Mouse (Mus musculus) CD4-positive naive resting alpha-beta T cell, adult 76 days (primary cell): ENCODE results near the gene Uap1l1. TPM values are rescaled to one million over a fixed set of nuclear protein-coding genes. Genes with fewer than 3 reads are reported as not detected.

Source experiments
- total RNA-seq: library from RNA; stranded (reverse); gene quantifications from one replicate; pipeline ENCODE4 v1.2.4, GENCODE M21; 2023

Gene Uap1l1
- total RNA-seq: 5.7 TPM

DNA sequence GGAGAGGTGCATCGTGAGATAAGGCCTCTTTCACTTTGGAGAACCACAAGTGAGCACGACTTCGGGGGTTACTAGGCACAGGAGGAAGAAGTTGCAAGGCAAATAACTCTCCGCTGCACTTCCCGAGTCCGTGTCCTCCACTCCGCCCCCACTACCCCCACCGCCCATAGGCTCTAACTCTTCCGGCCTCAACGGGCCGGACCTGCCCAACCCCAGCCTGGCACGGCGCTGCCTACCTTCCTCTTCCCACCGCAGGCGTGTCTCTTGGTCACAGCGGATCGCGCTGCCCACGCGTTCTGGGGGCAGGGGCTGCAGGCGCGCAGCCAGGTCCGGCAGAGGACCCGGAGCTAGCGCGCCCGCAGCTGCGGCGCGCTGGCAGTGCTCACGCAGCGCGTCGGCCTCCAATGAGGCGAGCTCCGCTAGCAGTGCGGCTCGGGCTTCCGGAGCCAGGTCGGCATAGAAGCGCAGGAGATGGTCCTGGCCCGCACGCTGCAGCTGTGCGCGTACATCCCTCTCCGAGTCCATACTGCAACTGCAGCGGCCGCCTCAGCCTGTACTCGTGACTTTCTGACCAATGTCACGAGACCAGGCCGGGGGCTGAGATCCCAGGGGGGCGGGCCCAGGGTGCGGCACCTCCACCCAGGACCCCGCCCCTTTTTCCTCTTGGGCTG lies at the start of gene Uap1l1:
Uap1l1 (minus strand) TSS at position 592 of the 671 bp plus-strand sequence.

DNA sequence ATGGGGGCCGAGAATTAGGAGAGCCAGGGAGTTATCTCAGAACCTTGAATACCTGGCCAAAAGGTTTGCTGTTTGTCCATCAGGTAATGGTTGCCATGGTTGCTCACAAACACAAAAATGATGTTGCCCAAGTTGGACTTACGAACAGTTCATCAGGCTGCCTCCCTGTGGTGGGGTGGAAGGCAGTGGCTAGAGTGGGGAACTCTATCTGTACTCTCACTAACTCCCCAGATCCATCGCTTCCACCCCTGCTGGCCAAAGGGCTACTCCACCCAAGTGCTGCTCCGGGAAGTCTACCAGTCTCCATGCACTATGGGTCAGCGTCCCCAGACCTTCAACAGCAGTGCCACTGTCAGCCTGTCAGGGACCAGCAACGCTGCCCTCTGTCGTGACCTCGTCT lies 33.6 kb upstream of the Uap1l1 start, which contains the start of gene Npdc1:
Npdc1 (plus strand) TSS at position 301 of the 400 bp plus-strand sequence.

DNA sequence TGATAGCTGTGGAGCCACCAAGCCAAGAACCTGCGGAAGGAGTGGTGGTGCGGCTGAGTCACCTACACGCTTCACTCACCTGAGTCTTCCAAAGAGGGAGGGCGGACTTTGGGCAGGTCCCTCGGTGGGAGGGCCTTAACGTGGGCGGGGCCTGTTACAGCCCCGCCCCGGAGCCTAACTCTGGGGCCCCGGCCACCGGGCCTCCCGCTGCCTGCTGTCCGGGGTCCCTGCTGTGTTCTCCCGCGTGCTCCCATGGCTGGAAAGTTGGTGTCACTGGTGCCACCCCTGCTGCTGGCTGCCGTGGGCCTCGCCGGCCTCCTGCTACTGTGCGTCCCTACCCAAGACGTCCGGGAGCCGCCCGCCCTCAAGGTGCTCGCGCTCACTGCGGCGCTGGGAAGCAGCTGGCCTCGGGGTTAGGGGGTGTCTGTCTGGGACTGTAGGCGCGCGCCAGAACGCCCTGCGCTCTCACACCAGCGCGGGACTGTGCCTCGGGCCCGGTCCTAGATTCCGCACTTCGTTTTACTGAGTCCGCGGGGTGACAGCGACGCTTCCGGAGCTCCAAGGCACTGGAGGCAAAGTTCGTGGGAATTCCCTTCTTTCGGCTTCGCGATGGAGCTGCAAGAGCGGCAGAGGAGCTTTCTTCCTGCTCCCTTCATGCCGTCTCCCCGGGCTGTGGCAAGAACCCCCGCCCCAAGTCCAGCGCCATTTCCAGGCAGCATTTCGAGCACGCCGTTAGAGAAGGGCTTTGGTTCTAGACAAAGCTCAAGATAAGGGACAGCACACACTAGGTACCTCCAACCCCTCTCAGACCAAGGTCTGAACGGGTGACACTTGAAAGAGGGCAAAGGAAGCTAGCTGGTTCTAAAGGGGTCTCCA lies 30.5 kb upstream of the Uap1l1 start, which contains the start of gene Entpd2:
Entpd2 (plus strand) TSS at position 154 of the 876 bp plus-strand sequence.

DNA sequence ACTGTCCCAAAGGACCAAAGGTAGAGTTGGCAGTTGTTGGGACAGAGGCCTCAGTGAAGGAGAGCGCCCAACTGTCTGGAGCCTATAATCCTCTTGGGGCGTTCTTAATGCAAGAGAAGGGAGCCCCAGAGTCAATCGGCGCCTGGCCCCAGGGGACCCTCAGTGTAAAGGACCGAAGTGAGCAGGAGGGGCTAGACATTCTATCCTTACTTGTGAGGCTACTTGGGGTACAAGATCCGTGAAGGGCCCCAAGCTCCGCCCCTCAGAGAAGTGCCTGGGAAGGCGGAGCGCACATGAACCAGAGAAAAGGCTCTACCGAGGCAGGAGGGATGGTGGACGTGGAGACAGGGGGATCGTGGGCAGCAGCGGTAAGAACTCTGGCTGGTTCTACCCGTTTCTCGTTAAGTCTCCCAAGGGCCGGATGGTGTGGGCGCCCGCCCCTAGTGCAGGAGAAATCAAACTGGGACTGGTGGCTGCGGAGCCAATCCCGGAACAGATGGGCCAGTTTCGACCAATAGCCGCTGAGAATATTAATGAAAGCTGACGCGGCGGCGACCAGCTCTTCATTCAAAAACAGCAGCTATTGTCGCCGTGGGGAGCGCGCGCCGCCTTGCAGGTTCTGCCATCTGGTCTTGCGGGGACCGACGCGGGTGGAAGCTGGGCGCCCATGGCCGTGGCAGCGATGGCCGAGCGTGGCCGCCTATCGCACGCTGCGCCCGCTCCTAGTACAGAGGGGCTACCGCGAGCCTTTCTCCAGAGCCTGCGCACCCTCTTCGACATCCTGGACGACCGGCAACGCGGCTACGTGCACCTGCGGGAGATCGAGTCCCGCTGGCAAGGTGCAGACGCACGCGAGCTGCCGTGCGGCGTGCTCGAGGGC lies 6.5 kb upstream of the Uap1l1 start, which contains the start of gene Sapcd2:
Sapcd2 (plus strand) TSS at position 558 of the 880 bp plus-strand sequence.

DNA sequence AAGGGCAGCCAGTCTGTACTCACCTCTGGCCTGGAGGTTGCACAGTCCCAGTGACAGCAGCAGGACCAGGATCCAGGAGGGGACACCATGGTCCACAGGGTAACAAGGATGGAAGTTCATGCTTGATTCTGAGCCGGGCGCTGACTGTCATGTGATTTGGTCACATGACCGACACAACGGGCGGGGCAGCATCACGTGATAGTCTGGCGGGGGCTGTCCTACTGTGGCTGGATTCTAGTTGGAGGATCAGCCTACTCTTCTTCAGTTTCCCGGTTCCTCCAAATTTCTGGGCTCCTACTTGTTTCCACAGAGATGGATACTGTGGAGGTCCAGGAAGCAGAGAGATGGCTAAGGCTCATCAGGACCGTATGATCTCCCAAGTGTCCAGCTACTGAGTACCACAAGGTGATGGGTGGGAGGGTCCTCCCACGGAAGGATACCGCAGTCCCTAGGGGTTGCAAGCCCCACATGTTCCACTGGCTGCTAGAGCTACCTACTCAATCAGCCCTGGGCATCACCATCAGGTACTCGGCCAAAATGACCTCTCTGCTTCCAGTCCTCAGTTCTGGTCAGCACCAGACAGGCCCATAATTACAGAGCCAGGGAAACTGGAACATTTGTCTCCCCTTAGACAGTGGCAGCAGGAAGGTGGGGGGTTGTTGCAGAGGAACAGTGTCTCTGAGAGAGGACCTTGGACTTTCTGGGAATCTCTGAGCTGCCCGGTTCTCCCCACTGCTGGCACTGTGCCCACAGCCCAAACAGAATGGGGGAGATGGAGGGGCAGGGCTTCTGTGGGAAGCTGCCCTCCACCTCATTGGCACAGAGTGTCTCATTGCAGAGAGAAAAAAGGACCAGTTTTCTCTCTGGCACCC lies 9.0 kb downstream of the Uap1l1 start, which contains the start of gene Dpp7:
Dpp7 (minus strand) TSS at position 152 of the 872 bp plus-strand sequence.

DNA sequence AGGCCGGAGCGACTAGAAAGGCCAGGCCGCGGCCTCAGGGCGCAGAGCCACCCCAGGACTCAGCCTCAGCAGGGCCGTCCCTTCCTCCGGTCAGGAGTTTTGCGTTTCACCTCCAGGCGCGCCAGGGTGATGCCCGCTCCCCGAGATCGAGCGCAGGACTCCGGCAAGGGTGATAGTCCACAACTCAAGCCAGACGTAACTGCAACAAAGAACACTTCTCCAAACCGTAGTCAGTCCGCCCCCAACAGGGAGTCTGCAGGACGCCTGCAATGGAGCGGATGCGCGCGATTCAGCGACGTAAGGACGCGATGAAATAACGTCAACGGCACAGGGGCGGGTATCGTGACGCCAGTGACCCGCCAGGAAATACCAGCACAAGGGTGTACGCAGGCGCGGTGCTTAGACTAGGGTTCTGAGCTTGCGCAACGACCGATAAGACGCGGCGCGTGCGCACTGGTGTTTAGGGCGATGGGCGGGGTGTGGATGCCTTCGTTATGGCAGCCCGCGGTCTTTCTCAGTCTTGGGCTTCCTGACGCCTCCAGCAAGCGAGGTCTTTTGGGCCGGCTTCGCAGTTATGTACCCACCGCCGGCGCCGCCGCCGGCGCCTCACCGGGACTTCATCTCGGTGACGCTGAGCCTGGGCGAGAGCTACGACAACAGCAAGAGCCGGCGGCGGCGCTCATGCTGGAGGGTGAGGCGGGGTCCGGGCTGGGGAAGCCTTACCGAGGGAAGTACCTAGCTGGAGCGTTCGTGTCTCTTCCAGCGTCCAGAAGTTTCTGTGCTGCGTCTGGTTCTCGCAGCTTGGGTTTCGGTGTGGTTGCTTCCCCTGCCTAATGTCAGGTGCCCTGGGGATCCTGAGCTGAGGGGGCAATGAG lies 33.0 kb downstream of the Uap1l1 start, which contains the start of gene Man1b1:
Man1b1 (plus strand) TSS at position 53 of the 875 bp plus-strand sequence.

DNA sequence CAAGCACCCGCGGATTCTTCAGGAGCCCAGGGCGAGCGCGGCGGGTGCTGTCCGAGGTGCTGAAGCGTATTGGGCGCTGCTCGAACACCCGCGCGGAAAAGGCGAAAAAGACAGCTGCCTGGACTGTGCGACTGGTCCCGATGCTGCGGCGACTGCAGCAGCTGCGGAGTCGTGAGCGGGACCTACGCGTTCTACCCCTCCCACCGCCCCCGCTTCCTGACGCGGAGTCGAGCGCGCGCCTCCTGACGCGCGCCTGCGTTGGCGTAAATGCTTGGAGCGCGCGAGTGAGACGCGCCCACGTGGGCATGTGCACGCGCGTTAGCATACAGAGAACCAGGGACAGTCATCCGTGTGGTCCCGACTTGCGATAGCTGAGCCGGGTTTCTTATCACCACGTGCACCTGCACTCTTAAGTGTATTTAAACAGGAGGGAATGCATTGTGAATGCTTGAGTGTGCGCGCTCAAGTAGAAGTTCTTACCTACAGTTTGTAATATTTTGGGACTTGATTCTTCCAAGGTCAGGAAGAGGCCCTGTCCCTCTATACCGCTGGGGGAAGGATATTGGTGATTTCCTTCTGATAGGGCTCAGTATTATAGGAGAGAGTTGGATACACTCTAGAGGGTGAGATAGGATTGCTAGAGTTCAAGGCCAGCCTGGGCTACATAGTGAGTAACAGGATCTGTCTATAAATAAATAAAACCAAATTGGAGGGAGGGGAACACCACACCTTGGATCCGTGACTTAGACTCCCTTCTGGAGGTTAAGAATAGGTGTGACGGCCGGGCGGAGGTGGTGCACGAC lies 46.3 kb downstream of the Uap1l1 start, which contains the start of gene Grin1:
Grin1 (minus strand) TSS at position 217 of the 803 bp plus-strand sequence.

Other genes starting within 250 kb of the Uap1l1 start
- 7.0 TPM for gene Nrarp, start 184.9 kb downstream of the Uap1l1 start, total RNA-seq
- 14.4 TPM for gene Tor4a, start 168.8 kb downstream of the Uap1l1 start, total RNA-seq
- gene Nelfb, start 154.2 kb downstream of the Uap1l1 start, total RNA-seq: 53.8 TPM
- gene Stpg3, start 151.0 kb downstream of the Uap1l1 start, total RNA-seq: not detected
- not detected for gene Fam166a, start 146.9 kb downstream of the Uap1l1 start, total RNA-seq
- 103 TPM for gene Tubb4b, start 141.0 kb downstream of the Uap1l1 start, total RNA-seq
- gene Slc34a3, start 131.3 kb downstream of the Uap1l1 start, total RNA-seq: not detected
- gene Rnf224, start 128.9 kb downstream of the Uap1l1 start, total RNA-seq: not detected
- gene Rnf208, start 123.4 kb downstream of the Uap1l1 start, total RNA-seq: 0.50 TPM
- not detected for gene Cysrt1, start 123.2 kb downstream of the Uap1l1 start, total RNA-seq
- 12.5 TPM for gene AL732309.1, start 118.8 kb downstream of the Uap1l1 start, total RNA-seq
- 19.2 TPM for gene Tmem203, start 110.2 kb downstream of the Uap1l1 start, total RNA-seq
- gene Tprn, start 103.1 kb downstream of the Uap1l1 start, total RNA-seq: 19.1 TPM
- gene Ssna1, start 93.2 kb downstream of the Uap1l1 start, total RNA-seq: 29.1 TPM
- 100 TPM for gene Anapc2, start 93.2 kb downstream of the Uap1l1 start, total RNA-seq
- gene Tmem210, start 77.5 kb downstream of the Uap1l1 start, total RNA-seq: not detected
- not detected for gene Lrrc26, start 75.8 kb downstream of the Uap1l1 start, total RNA-seq
- not detected for gene Grin1, start 46.5 kb downstream of the Uap1l1 start, total RNA-seq
- 44.3 TPM for gene Man1b1, start 33.3 kb downstream of the Uap1l1 start, total RNA-seq
- 16.8 TPM for gene Dpp7, start 9.3 kb downstream of the Uap1l1 start, total RNA-seq
- gene Sapcd2, start 6.6 kb upstream of the Uap1l1 start, total RNA-seq: 1.1 TPM
- gene Entpd2, start 30.2 kb upstream of the Uap1l1 start, total RNA-seq: not detected
- 2.2 TPM for gene Npdc1, start 33.7 kb upstream of the Uap1l1 start, total RNA-seq
- 0.67 TPM for gene Fut7, start 57.6 kb upstream of the Uap1l1 start, total RNA-seq
- 67.3 TPM for gene Abca2, start 63.0 kb upstream of the Uap1l1 start, total RNA-seq
- gene Clic3, start 91.2 kb upstream of the Uap1l1 start, total RNA-seq: not detected
- gene Paxx, start 95.4 kb upstream of the Uap1l1 start, total RNA-seq: 74.0 TPM
- gene Ptgds, start 104.4 kb upstream of the Uap1l1 start, total RNA-seq: not detected
- gene Lcn12, start 128.2 kb upstream of the Uap1l1 start, total RNA-seq: not detected
- 61.4 TPM for gene Fbxw5, start 135.1 kb upstream of the Uap1l1 start, total RNA-seq
- gene C8g, start 136.0 kb upstream of the Uap1l1 start, total RNA-seq: 0.50 TPM
- 35.1 TPM for gene Traf2, start 181.3 kb upstream of the Uap1l1 start, total RNA-seq
- 98.0 TPM for gene Edf1, start 192.2 kb upstream of the Uap1l1 start, total RNA-seq
- gene Mamdc4, start 209.2 kb upstream of the Uap1l1 start, total RNA-seq: 2.7 TPM
- 25.7 TPM for gene Phpt1, start 209.5 kb upstream of the Uap1l1 start, total RNA-seq
- gene Ajm1, start 216.1 kb upstream of the Uap1l1 start, total RNA-seq: 0.38 TPM
- gene Rabl6, start 242.8 kb upstream of the Uap1l1 start, total RNA-seq: 100 TPM